Mouse (Mus musculus) embryonic facial prominence, embryonic 13.5 days (tissue): ENCODE measurements around the gene Reep1. TPM values are rescaled to one million over a fixed set of nuclear protein-coding genes. Genes with fewer than 3 reads are reported as not detected.
A peak's percentile ranks its signal among the peaks of the same experiment; 100 is the strongest.

Source experiments
- ATAC-seq: fragments of 200-750 bp; cut with Nextera tagmentation; 2 replicates; pipeline ENCODE4 v1.8.0; 2017; ENCODE audit warnings: low read depth; ENCODE audit not compliant: insufficient number of reproducible peaks, insufficient read depth, low FRiP score, low TSS enrichment
- H3K27ac ChIP-seq: fragments of 300-500 bp; sonication (generic); 2 replicates; pipeline ENCODE4 v1.5.1; 2015; ENCODE audit warnings: moderate library complexity, mild to moderate bottlenecking, inconsistent platforms
- H3K27me3 ChIP-seq: fragments of 300-500 bp; sonication (generic); 2 replicates; pipeline ENCODE4 v1.6.1; 2015; ENCODE audit warnings: mild to moderate bottlenecking, inconsistent platforms
- H3K36me3 ChIP-seq: fragments of 300-500 bp; sonication (generic); 2 replicates; pipeline ENCODE4 v1.6.1; 2015; ENCODE audit warnings: mild to moderate bottlenecking, inconsistent platforms
- H3K4me1 ChIP-seq: fragments of 300-500 bp; sonication (generic); 2 replicates; pipeline ENCODE4 v1.6.1; 2015; ENCODE audit warnings: inconsistent platforms
- H3K4me2 ChIP-seq: fragments of 300-500 bp; sonication (generic); 2 replicates; pipeline ENCODE4 v1.6.1; 2015; ENCODE audit warnings: moderate library complexity, mild to moderate bottlenecking, inconsistent platforms
- H3K4me3 ChIP-seq: fragments of 300-500 bp; sonication (generic); 2 replicates; pipeline ENCODE4 v1.5.1; 2015; ENCODE audit warnings: mild to moderate bottlenecking, inconsistent platforms
- H3K9ac ChIP-seq: fragments of 300-500 bp; sonication (generic); 2 replicates; pipeline ENCODE4 v1.6.1; 2015; ENCODE audit warnings: mild to moderate bottlenecking, inconsistent platforms
- H3K9me3 ChIP-seq: fragments of 300-500 bp; sonication (generic); 2 replicates; pipeline ENCODE4 v1.6.1; 2016; ENCODE audit warnings: inconsistent platforms
- WGBS: fragments of 180-500 bp; shearing (Covaris S2); methylation state at CpG from one replicate; pipeline ENCODE4 v1.1.7; 2015; ENCODE audit warnings: mixed read lengths; 5-methylcytosine and 5-hydroxymethylcytosine counted together
- polyA plus RNA-seq: library from polyadenylated mRNA; unstranded; fragments of >200 nt; fragmentation: Nextera tagmentation; extraction: Ambion mirVana; gene quantifications from 2 replicates; pipeline ENCODE4 v1.2.1, GENCODE M21; 2015

Gene Reep1
- polyA plus RNA-seq, result 9.7 and 10.0 TPM in 2 replicates

GRCm38 (mm10) chr6:71707511-71708501, at the start of gene Reep1:
Gene Reep1, plus strand, starts transcription at chr6:71707561.
- peak within 1 kb of the TSS; percentile 95 for H3K4me2 ChIP-seq
- H3K27ac ChIP-seq, result no peak within 1 kb of the TSS
- peaks cover 9% of the 10 kb centered on the region for H3K4me1 ChIP-seq
- under 1% methylated on average over 86 of the region's 91 CpGs for WGBS
- H3K27me3 ChIP-seq, result peaks cover 60% of the 10 kb centered on the region
- H3K36me3 ChIP-seq, result no peaks in the 10 kb centered on the region
- peak within 1 kb of the TSS; percentile 59 for H3K4me3 ChIP-seq
- H3K9me3 ChIP-seq, result no peaks in the 10 kb centered on the region
- ATAC-seq, result peak; percentile 78
- peak within 1 kb of the TSS; percentile 70 for H3K9ac ChIP-seq

GRCm38 (mm10) chr6:71658290-71658689, 49.1 kb upstream of the Reep1 start:
- H3K4me2 ChIP-seq, result no peak overlapping the region
- no peak overlapping the region for H3K27ac ChIP-seq
- WGBS, result 68% methylated on average over 2 of the region's 2 CpGs
- H3K27me3 ChIP-seq, result peaks cover 64% of the 10 kb centered on the region
- no peak for ATAC-seq
- no peaks in the 10 kb centered on the region for H3K36me3 ChIP-seq
- H3K9ac ChIP-seq, result no peak overlapping the region
- H3K4me1 ChIP-seq, result no peaks in the 10 kb centered on the region
- H3K4me3 ChIP-seq, result no peak overlapping the region
- H3K9me3 ChIP-seq, result no peaks in the 10 kb centered on the region

- Histone ChIP-seq H3K4me2 (no peak overlapping the region), H3K9ac (no peak overlapping the region), H3K9me3 (no peaks in the 10 kb centered on the region), H3K4me1 (no peaks in the 10 kb centered on the region), H3K36me3 (no peaks in the 10 kb centered on the region), H3K27me3 (peaks cover 39% of the 10 kb centered on the region), H3K4me3 (no peak overlapping the region), H3K27ac (no peak overlapping the region)
- 33% methylated on average over 1 of the region's 1 CpGs for WGBS
- no peak for ATAC-seq
These were observed 42.9 kb upstream of the Reep1 start for GRCm38 (mm10) chr6:71664511-71664910.

- no peak overlapping the region for H3K27ac ChIP-seq
- H3K9ac ChIP-seq, result no peak overlapping the region
- no peak for ATAC-seq
- no peak overlapping the region for H3K4me2 ChIP-seq
- H3K27me3 ChIP-seq, result peaks cover 39% of the 10 kb centered on the region
- no peaks in the 10 kb centered on the region for H3K36me3 ChIP-seq
- 72% methylated on average over 2 of the region's 2 CpGs for WGBS
- no peak overlapping the region for H3K4me3 ChIP-seq
- no peaks in the 10 kb centered on the region for H3K9me3 ChIP-seq
- H3K4me1 ChIP-seq, result no peaks in the 10 kb centered on the region
These were observed 34.2 kb upstream of the Reep1 start for GRCm38 (mm10) chr6:71673166-71673565.

GRCm38 (mm10) chr6:71678891-71679290, 28.5 kb upstream of the Reep1 start:
- no peak for ATAC-seq
- Histone ChIP-seq H3K4me2 (no peak overlapping the region), H3K4me1 (no peaks in the 10 kb centered on the region), H3K9ac (no peak overlapping the region), H3K27me3 (peaks cover 41% of the 10 kb centered on the region), H3K36me3 (no peaks in the 10 kb centered on the region), H3K9me3 (no peaks in the 10 kb centered on the region), H3K4me3 (no peak overlapping the region), H3K27ac (no peak overlapping the region)
- WGBS, result 61% methylated on average over 7 of the region's 7 CpGs

- H3K4me2 ChIP-seq, result no peak overlapping the region
- H3K9ac ChIP-seq, result no peak overlapping the region
- H3K36me3 ChIP-seq, result no peaks in the 10 kb centered on the region
- ATAC-seq, result no peak
- no peak overlapping the region for H3K27ac ChIP-seq
- H3K4me1 ChIP-seq, result no peaks in the 10 kb centered on the region
- H3K27me3 ChIP-seq, result peaks cover 11% of the 10 kb centered on the region; the same call in 1 of the 2 replicates
- no peaks in the 10 kb centered on the region for H3K9me3 ChIP-seq
- WGBS, result 91% methylated on average over 2 of the region's 2 CpGs
- H3K4me3 ChIP-seq, result no peak overlapping the region
These were observed 12.2 kb upstream of the Reep1 start for GRCm38 (mm10) chr6:71695150-71695549.

- Histone ChIP-seq H3K9ac (no peak overlapping the region), H3K4me2 (no peak overlapping the region), H3K27ac (no peak overlapping the region), H3K9me3 (no peaks in the 10 kb centered on the region), H3K27me3 (peaks cover 11% of the 10 kb centered on the region; the same call in 1 of the 2 replicates), H3K4me3 (no peak overlapping the region), H3K36me3 (no peaks in the 10 kb centered on the region), H3K4me1 (no peaks in the 10 kb centered on the region)
- WGBS, result 65% methylated on average over 3 of the region's 3 CpGs
- no peak for ATAC-seq
These were observed 11.8 kb upstream of the Reep1 start for GRCm38 (mm10) chr6:71695599-71695998.

- Histone ChIP-seq H3K4me2 (no peak overlapping the region), H3K4me1 (peaks cover 9% of the 10 kb centered on the region), H3K9ac (no peak overlapping the region), H3K9me3 (no peaks in the 10 kb centered on the region), H3K27me3 (peaks cover 60% of the 10 kb centered on the region), H3K36me3 (no peaks in the 10 kb centered on the region), H3K4me3 (no peak overlapping the region), H3K27ac (no peak overlapping the region)
- no peak for ATAC-seq
- WGBS, result 84% methylated on average over 12 of the region's 12 CpGs
These were observed 490 bp upstream of the Reep1 start for GRCm38 (mm10) chr6:71706871-71707270.

- peak overlapping the region; percentile 70 for H3K9ac ChIP-seq
- WGBS, result 12% methylated on average over 3 of the region's 3 CpGs
- H3K9me3 ChIP-seq, result no peaks in the 10 kb centered on the region
- H3K27me3 ChIP-seq, result peaks cover 60% of the 10 kb centered on the region
- no peak for ATAC-seq
- no peaks in the 10 kb centered on the region for H3K36me3 ChIP-seq
- H3K4me2 ChIP-seq, result peak overlapping the region; percentile 95
- H3K4me3 ChIP-seq, result peak overlapping the region; percentile 59
- no peak overlapping the region for H3K27ac ChIP-seq
- H3K4me1 ChIP-seq, result peaks cover 9% of the 10 kb centered on the region
These were observed 1.2 kb downstream of the Reep1 start for GRCm38 (mm10) chr6:71708528-71708927.

GRCm38 (mm10) chr6:71710323-71710722, 3.0 kb downstream of the Reep1 start:
- WGBS, result 87% methylated on average over 3 of the region's 3 CpGs
- H3K27me3 ChIP-seq, result peaks cover 48% of the 10 kb centered on the region
- ATAC-seq, result no peak
- H3K9me3 ChIP-seq, result no peaks in the 10 kb centered on the region
- H3K4me1 ChIP-seq, result peaks cover 12% of the 10 kb centered on the region
- H3K27ac ChIP-seq, result no peak overlapping the region
- no peak overlapping the region for H3K4me3 ChIP-seq
- no peak overlapping the region for H3K4me2 ChIP-seq
- H3K36me3 ChIP-seq, result no peaks in the 10 kb centered on the region
- H3K9ac ChIP-seq, result no peak overlapping the region

- Histone ChIP-seq H3K36me3 (no peaks in the 10 kb centered on the region), H3K9me3 (no peaks in the 10 kb centered on the region), H3K4me2 (no peak overlapping the region), H3K4me3 (no peak overlapping the region), H3K27ac (no peak overlapping the region), H3K27me3 (peaks cover 47% of the 10 kb centered on the region), H3K4me1 (peaks cover 16% of the 10 kb centered on the region), H3K9ac (no peak overlapping the region)
- 86% methylated on average over 5 of the region's 5 CpGs for WGBS
- no peak for ATAC-seq
These were observed 3.8 kb downstream of the Reep1 start for GRCm38 (mm10) chr6:71711201-71711600.

GRCm38 (mm10) chr6:71713532-71713931, 6.2 kb downstream of the Reep1 start:
- Histone ChIP-seq H3K9ac (no peak overlapping the region), H3K9me3 (no peaks in the 10 kb centered on the region), H3K4me1 (peaks cover 9% of the 10 kb centered on the region), H3K4me3 (no peak overlapping the region), H3K27me3 (peaks cover 24% of the 10 kb centered on the region), H3K27ac (no peak overlapping the region), H3K4me2 (no peak overlapping the region), H3K36me3 (no peaks in the 10 kb centered on the region)
- ATAC-seq, result no peak
- WGBS, result 81% methylated on average over 2 of the region's 2 CpGs
